Mouse (Mus musculus): ENCODE measurements around the gene Mrpl11. TPM values are rescaled to one million over a fixed set of nuclear protein-coding genes. Genes with fewer than 3 reads are reported as not detected.

The Mrpl11 gene
- polyA plus RNA-seq, 1 experiment from 2014 or later, result 36.8 TPM

GRCm38 (mm10) chr19:4989434-4990255 lies 27.7 kb downstream of the Mrpl11 start:
- WGBS (ENCODE audit: insufficient replicate concordance), result 25% methylated on average over 41 of the region's 47 CpGs
- ATAC-seq (ENCODE audit: low read depth), result no peak

DNA sequence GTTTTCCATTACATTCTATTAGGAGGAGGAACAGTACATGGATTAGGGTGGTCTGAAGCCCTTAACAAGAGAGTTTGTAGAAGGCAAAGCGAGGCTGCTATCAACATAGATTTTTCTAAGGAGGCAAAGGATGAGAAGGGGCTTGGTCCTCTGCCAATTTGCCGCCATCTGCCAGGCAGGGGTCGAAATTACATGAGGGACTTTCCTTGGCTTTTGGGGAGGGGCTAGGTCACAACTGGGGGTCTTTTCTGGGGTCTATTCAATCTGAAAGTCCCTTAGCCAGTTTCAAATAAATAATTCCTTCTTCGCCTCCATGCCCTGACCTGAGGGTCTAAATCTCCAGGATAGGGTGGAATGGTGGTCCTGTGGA lies 28.3 kb downstream of the Mrpl11 start, which contains the start of gene Npas4:
Gene Npas4 (minus strand): TSS at position 61 of the 370 bp plus-strand sequence.
- Histone ChIP-seq H3K4me2 (ENCODE audit: low read depth, low read length) (no peak within 1 kb of the TSS), H3K4me1 (ENCODE audit: control insufficient read depth, low read depth, low read length) (no peaks in the 10 kb centered on the region), H3K9me3 (replicated peaks; ENCODE audit: control insufficient read depth, low read length) (no peaks in the 10 kb centered on the region), H3K36me3 (ENCODE audit: control insufficient read depth, insufficient read depth) (no peaks in the 10 kb centered on the region), H3K4me3 (ENCODE audit: low read depth, low read length) (no peak within 1 kb of the TSS), H3K9ac (ENCODE audit: low read depth, low read length) (no peak within 1 kb of the TSS), H3K27me3 (ENCODE audit: control insufficient read depth, insufficient read depth, low read depth, low read length) (peaks cover 32% of the 10 kb centered on the region), H3K27ac (ENCODE audit: low read length) (no peak within 1 kb of the TSS)
- no peak for ATAC-seq (ENCODE audit: low read depth)
- 21% methylated on average over 4 of the region's 4 CpGs for WGBS (ENCODE audit: insufficient replicate concordance)

More at GRCm38 (mm10) chr19:4989434-4990255, 27.7 kb downstream of the Mrpl11 start:
- Histone ChIP-seq H3K9me3 (replicated peaks; ENCODE audit: control insufficient read depth, low read length) (no peaks in the 10 kb centered on the region), H3K27me3 (ENCODE audit: control insufficient read depth, insufficient read depth, low read depth, low read length) (peaks cover 32% of the 10 kb centered on the region), H3K9ac (ENCODE audit: low read depth, low read length) (no peak overlapping the region), H3K36me3 (ENCODE audit: control insufficient read depth, insufficient read depth) (no peaks in the 10 kb centered on the region), H3K27ac (ENCODE audit: low read length) (no peak overlapping the region), H3K4me3 (ENCODE audit: low read depth, low read length) (no peak overlapping the region), H3K4me2 (ENCODE audit: low read depth, low read length) (no peak overlapping the region), H3K4me1 (ENCODE audit: control insufficient read depth, low read depth, low read length) (no peaks in the 10 kb centered on the region)

GRCm38 (mm10) chr19:4990716-4991115 lies 28.8 kb downstream of the Mrpl11 start:
- H3K27ac ChIP-seq (ENCODE audit: low read length), result no peak overlapping the region
- WGBS (ENCODE audit: insufficient replicate concordance), result 2% methylated on average over 19 of the region's 22 CpGs
- no peaks in the 10 kb centered on the region for H3K4me1 ChIP-seq (ENCODE audit: control insufficient read depth, low read depth, low read length)
- no peak for ATAC-seq (ENCODE audit: low read depth)
- H3K4me2 ChIP-seq (ENCODE audit: low read depth, low read length), result no peak overlapping the region
- H3K27me3 ChIP-seq (ENCODE audit: control insufficient read depth, insufficient read depth, low read depth, low read length), result peaks cover 32% of the 10 kb centered on the region
- H3K4me3 ChIP-seq (ENCODE audit: low read depth, low read length), result no peak overlapping the region
- no peak overlapping the region for H3K9ac ChIP-seq (ENCODE audit: low read depth, low read length)
- no peaks in the 10 kb centered on the region for H3K36me3 ChIP-seq (ENCODE audit: control insufficient read depth, insufficient read depth)
- no peaks in the 10 kb centered on the region for H3K9me3 ChIP-seq (replicated peaks; ENCODE audit: control insufficient read depth, low read length)

DNA sequence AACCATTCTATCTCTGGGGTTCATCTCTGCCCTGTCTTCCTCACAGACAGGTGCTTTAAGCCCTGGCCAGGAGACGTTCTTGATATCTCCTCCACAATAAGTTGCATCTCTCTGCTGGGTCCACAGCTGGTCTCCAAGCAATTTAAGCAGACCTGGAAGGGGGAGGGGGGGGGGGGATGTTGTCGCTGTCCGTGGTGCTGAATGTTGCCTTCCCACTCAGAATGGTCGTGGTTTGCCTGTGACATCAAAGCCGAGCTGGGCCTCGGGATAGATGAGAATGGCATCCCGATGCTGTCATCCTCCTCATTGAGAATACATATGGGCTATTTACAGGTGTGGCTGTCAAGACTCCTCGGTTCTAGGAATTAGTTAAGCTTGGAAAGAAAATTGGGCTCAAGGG lies 30.4 kb downstream of the Mrpl11 start:
- Histone ChIP-seq H3K4me1 (ENCODE audit: control insufficient read depth, low read depth, low read length) (no peaks in the 10 kb centered on the region), H3K4me2 (ENCODE audit: low read depth, low read length) (no peak overlapping the region), H3K4me3 (ENCODE audit: low read depth, low read length) (no peak overlapping the region), H3K9me3 (replicated peaks; ENCODE audit: control insufficient read depth, low read length) (no peaks in the 10 kb centered on the region), H3K27ac (ENCODE audit: low read length) (no peak overlapping the region), H3K27me3 (ENCODE audit: control insufficient read depth, insufficient read depth, low read depth, low read length) (peaks cover 29% of the 10 kb centered on the region), H3K36me3 (ENCODE audit: control insufficient read depth, insufficient read depth) (no peaks in the 10 kb centered on the region), H3K9ac (ENCODE audit: low read depth, low read length) (no peak overlapping the region)
- ATAC-seq (ENCODE audit: low read depth), result no peak
- WGBS (ENCODE audit: insufficient replicate concordance), result 9% methylated on average over 8 of the region's 8 CpGs

DNA sequence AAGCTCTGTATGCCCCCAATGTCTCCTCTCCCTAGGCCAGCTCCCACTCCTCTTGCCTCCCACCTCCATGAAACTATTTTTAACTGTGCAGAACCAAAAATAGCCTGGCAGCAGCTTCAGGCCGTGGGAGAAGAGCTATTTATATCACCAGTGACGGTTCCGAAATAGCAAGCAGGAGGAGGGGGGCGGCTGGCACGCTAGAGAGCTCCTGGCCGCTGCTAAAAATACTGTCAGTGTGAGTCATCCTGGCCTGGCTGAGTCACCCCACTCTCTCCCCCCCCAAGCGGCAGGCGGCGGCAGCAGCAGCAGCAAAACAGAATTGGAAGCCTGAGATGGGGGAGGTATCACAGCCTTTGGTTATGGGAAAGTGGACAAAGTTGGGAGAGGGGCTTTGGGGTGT lies 31.0 kb downstream of the Mrpl11 start:
- Histone ChIP-seq H3K9me3 (replicated peaks; ENCODE audit: control insufficient read depth, low read length) (no peaks in the 10 kb centered on the region), H3K4me3 (ENCODE audit: low read depth, low read length) (no peak overlapping the region), H3K4me2 (ENCODE audit: low read depth, low read length) (no peak overlapping the region), H3K9ac (ENCODE audit: low read depth, low read length) (no peak overlapping the region), H3K4me1 (ENCODE audit: control insufficient read depth, low read depth, low read length) (no peaks in the 10 kb centered on the region), H3K27me3 (ENCODE audit: control insufficient read depth, insufficient read depth, low read depth, low read length) (peaks cover 29% of the 10 kb centered on the region), H3K27ac (ENCODE audit: low read length) (no peak overlapping the region), H3K36me3 (ENCODE audit: control insufficient read depth, insufficient read depth) (no peaks in the 10 kb centered on the region)
- ATAC-seq (ENCODE audit: low read depth), result no peak
- 1% methylated on average over 8 of the region's 9 CpGs for WGBS (ENCODE audit: insufficient replicate concordance)

DNA sequence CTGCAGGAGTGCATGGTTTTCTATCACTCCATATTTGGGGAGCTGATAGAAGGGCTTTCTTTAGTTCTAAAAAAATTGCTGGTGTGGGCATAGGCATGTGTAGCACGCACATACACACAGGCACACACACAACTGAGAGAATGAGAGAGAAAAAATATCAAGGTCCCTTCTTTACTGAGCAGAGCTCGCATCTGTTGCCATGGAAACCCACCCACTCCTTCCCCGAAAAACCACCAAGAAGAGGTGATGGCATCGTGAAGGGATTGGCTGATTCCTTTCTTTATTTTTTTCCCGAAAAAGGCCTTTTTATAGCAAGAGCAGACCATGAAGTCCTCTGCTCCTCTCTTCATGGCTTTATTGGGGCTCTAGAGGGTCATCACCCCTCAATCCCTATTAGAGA lies 32.1 kb downstream of the Mrpl11 start:
- Histone ChIP-seq H3K27ac (ENCODE audit: low read length) (no peak overlapping the region), H3K4me1 (ENCODE audit: control insufficient read depth, low read depth, low read length) (no peaks in the 10 kb centered on the region), H3K9ac (ENCODE audit: low read depth, low read length) (no peak overlapping the region), H3K4me3 (ENCODE audit: low read depth, low read length) (no peak overlapping the region), H3K27me3 (ENCODE audit: control insufficient read depth, insufficient read depth, low read depth, low read length) (peaks cover 29% of the 10 kb centered on the region), H3K36me3 (ENCODE audit: control insufficient read depth, insufficient read depth) (no peaks in the 10 kb centered on the region), H3K9me3 (replicated peaks; ENCODE audit: control insufficient read depth, low read length) (no peaks in the 10 kb centered on the region), H3K4me2 (ENCODE audit: low read depth, low read length) (no peak overlapping the region)
- WGBS (ENCODE audit: insufficient replicate concordance), result 30% methylated on average over 5 of the region's 5 CpGs
- no peak for ATAC-seq (ENCODE audit: low read depth)

GRCm38 (mm10) chr19:4999445-5000140 lies 37.6 kb downstream of the Mrpl11 start:
- no peak overlapping the region for H3K4me2 ChIP-seq (ENCODE audit: low read depth, low read length)

GRCm38 (mm10) chr19:5001666-5002406 lies 39.9 kb downstream of the Mrpl11 start:
- WGBS (ENCODE audit: insufficient replicate concordance), result 2% methylated on average over 39 of the region's 39 CpGs
- ATAC-seq (ENCODE audit: low read depth), result no peak; the same call in 1 of the 2 replicates

More at GRCm38 (mm10) chr19:4999445-5000140, 37.6 kb downstream of the Mrpl11 start:
- H3K9me3 ChIP-seq (replicated peaks; ENCODE audit: control insufficient read depth, low read length), result no peaks in the 10 kb centered on the region
- H3K27me3 ChIP-seq (ENCODE audit: control insufficient read depth, insufficient read depth, low read depth, low read length), result peaks cover 10% of the 10 kb centered on the region; the same call in 1 of the 2 replicates
- ATAC-seq (ENCODE audit: low read depth), result no peak
- no peak overlapping the region for H3K27ac ChIP-seq (ENCODE audit: low read length)
- WGBS (ENCODE audit: insufficient replicate concordance), result 46% methylated on average over 6 of the region's 6 CpGs
- H3K36me3 ChIP-seq (ENCODE audit: control insufficient read depth, insufficient read depth), result no peaks in the 10 kb centered on the region
- H3K4me1 ChIP-seq (ENCODE audit: control insufficient read depth, low read depth, low read length), result no peaks in the 10 kb centered on the region
- H3K9ac ChIP-seq (ENCODE audit: low read depth, low read length), result no peak overlapping the region
- no peak overlapping the region for H3K4me3 ChIP-seq (ENCODE audit: low read depth, low read length)

More at GRCm38 (mm10) chr19:5001666-5002406, 39.9 kb downstream of the Mrpl11 start:
- Histone ChIP-seq H3K27me3 (ENCODE audit: control insufficient read depth, insufficient read depth, low read depth, low read length) (peaks cover 10% of the 10 kb centered on the region; the same call in 1 of the 2 replicates), H3K27ac (ENCODE audit: low read length) (no peak overlapping the region), H3K4me2 (ENCODE audit: low read depth, low read length) (no peak overlapping the region), H3K9ac (ENCODE audit: low read depth, low read length) (no peak overlapping the region), H3K9me3 (replicated peaks; ENCODE audit: control insufficient read depth, low read length) (no peaks in the 10 kb centered on the region), H3K4me1 (ENCODE audit: control insufficient read depth, low read depth, low read length) (no peaks in the 10 kb centered on the region), H3K4me3 (ENCODE audit: low read depth, low read length) (no peak overlapping the region), H3K36me3 (ENCODE audit: control insufficient read depth, insufficient read depth) (no peaks in the 10 kb centered on the region)
